Mouse (Mus musculus) layer of hippocampus, adult 18-20 months (tissue): ENCODE data around the gene Chrdl2. TPM values are rescaled to one million over a fixed set of nuclear protein-coding genes. Genes with fewer than 3 reads are reported as not detected.
A peak's percentile ranks its signal among the peaks of the same experiment; 100 is the strongest.

Source experiments
- DNase-seq, 2 experiments: peaks; one replicate each; pipeline ENCODE4 v3.0.0; 2022; ENCODE audit warnings: low spot score in 2 of 2
- total RNA-seq, 2 experiments: library from RNA; stranded (reverse); gene quantifications; 2 replicates each; pipeline ENCODE4 v1.2.3; 2021

The Chrdl2 gene
- total RNA-seq, 2 experiments from 2014 or later: not detected

DNA sequence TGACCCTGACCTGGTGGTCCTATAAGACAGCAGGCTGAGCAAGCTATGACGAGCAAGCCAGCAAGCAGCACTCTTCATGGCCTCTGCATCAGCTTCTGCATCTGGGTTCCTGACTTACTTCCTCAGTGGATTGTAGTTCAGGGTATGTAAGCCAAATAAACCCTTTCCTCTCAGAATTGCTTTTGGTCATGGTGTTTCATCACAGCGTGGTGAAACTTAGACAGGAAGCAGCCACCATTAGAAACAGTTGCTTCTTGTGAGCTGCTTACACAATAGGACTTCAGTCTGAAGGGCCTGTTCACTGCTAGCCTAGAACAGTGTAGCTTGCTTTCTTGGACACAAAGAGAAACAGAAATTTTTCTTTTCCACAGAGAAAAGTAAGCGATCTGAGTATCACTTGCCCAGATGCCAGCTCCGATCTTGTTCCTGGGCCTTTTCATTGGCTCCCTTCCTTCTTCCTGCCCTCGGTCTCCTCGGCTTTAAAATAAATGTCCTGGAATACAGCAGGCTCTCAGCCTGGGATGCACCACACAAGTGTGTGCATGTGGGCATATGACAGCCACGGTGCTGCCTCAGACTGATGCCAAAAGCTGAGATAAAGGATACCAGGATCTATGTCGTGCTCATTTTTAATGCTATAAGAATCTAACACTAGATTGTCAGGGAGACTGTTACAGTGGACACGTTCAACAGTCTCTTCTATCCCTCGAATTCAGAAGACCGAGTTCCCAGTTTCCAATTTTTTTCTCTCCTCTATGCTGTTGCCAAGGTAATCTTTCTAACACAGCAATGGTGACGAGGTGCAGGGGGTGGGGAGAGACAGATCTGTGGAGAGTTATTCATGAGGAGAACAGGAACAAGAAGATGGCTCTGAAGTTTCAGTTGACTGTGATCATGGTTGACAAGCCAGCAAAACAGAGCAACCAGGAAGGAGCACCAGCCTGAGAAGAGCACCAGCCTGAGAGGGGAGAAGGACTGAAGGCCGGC is 23.4 kb upstream of the Chrdl2 start:
- peak; percentile 36 to 64 for DNase-seq

GRCm38 (mm10) chr7:99988725-99989124 is 17.2 kb upstream of the Chrdl2 start:
- DNase-seq: peak; percentile 72 to 87

GRCm38 (mm10) chr7:99989844-99990760 is 15.9 kb upstream of the Chrdl2 start:
- no peak for DNase-seq

DNA sequence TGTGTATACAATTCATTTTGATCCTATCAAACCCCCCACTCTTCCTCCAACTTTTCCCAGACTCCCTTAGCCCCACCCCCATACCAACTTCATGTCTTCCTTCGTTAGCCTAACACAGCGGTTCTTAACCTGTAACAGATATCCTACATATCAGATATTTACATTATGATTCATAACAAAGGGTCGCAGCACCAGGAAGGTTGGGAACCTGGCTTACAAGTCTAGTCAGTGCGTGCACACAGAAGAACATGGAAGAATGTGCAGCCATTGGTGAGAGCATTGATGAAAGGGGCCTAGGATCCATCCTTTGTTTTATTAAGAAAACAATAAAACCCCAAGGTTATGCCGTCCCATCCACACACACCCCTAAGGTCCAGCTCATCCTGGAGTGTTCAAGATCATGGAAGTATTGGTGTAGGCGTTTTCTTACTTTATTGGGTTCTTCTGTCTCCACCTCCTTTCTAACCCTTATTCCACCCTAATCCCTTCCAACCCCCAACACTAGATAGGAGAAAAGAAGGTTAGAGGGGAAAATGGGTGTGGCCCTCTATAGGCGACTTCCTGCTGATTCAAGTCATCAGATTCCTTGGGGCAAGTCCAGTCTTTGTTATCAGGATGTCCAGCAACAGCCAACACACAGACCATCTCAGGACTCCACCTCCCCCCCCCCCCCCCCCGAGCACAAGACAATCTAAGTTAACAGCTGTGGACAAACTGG is 14.8 kb upstream of the Chrdl2 start:
- DNase-seq: no peak

DNA sequence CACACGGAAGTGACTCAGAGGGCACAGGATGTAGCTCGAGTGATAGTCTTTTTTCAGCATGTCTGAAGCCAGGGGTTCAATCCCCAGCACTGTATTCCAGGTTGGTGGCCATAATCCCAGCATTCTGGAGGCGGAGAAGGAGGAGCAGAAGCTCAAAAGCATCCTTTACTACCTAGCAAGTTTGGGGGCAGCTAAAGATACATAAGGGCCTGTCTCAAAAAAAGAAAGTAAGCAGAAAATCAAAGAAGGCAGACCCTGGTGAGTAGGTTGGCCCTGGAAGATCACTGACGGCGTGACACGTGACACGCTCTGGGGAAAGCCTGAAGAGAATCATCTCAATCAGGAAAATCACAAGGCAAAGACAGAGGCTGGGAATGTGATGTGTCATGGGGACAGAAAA is 12.8 kb upstream of the Chrdl2 start:
- DNase-seq: no peak

DNA sequence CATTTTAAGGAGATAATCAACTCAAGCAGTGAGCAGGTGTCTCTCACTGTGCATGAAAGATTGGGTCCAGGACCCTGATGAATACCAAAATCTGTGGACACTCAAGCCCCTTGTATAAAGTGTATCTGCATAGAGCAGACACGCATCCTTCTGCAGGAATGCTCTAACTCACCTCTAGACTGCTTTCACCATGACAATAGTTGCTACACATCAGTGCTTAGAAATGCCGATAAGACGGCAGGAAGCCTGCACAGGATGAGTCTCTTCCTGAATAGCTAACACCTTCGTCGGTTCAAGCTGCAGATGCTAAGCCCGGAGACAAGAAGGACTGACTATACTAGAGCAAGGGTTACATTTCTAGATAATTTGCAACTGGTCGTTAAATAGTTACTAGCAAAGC is 10.8 kb upstream of the Chrdl2 start:
- DNase-seq: no peak

- no peak for DNase-seq
Observed at GRCm38 (mm10) chr7:99998668-99999067, 7.3 kb upstream of the Chrdl2 start.

- DNase-seq: peak in 1 of 2 experiments; percentile 24
Observed at GRCm38 (mm10) chr7:100003781-100004180, 2.2 kb upstream of the Chrdl2 start.

GRCm38 (mm10) chr7:100006411-100006810 is 439 bp downstream of the Chrdl2 start:
- no peak for DNase-seq

DNA sequence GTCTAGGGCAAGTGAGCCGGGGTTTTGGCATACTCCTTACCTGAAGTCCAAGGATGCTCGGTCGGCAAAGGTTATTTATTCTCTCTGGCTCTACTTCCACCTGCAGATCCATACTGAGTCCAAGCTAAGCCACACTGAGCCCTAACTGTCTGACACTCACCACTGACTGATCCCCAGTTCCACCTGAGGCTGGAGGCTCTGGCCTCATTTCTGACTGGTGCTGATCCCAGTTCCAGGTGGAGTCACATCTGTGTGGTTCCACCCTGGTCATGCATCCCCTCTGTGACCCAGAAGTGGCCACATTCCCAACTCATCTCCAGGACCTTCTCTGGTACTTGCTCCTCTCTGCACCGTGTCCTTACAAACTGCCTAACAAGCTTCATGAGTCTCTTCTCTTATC is 2.8 kb downstream of the Chrdl2 start:
- DNase-seq: no peak

GRCm38 (mm10) chr7:100009640-100010039 is 3.7 kb downstream of the Chrdl2 start:
- DNase-seq: peak; percentile 19 to 68

DNA sequence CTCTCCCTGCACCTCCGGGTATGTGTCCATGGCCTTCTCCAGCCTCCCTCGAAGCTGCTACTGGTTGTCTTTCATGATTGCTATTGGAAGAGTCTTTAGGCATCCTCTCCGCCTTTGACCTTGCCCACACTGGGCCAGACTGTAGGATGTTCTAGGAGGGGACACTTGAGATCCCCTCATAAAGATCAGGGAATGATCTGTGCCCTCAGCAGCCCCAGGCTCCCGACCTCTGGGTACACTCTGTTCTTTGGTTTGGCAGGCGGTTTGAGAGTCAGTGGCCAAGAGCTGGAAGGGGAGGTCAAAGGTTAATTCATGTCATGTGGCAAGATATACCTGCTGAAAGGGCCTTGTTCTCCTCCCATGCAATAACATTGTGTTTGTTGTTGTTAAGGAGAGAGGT is 4.7 kb downstream of the Chrdl2 start:
- no peak for DNase-seq

DNA sequence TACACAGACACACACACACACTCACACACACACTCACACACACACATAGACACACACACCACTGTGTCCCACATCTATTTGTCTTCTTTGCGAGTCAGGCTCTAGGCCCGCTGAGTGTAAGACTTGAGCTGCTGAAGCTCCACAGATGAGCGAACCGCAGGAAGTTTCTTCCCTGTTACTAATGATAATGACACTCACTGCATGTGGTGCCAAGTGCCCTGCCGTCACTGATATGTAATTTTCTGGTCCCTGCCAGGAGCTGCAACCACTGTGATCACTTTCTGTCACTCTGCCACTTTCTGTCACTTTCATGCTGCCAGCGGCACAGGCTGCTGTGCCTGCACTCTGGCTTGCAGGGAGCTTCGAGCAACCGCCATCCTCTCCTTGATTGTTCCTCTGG is 6.1 kb downstream of the Chrdl2 start:
- no peak for DNase-seq

GRCm38 (mm10) chr7:100012515-100012914 is 6.5 kb downstream of the Chrdl2 start:
- no peak for DNase-seq

DNA sequence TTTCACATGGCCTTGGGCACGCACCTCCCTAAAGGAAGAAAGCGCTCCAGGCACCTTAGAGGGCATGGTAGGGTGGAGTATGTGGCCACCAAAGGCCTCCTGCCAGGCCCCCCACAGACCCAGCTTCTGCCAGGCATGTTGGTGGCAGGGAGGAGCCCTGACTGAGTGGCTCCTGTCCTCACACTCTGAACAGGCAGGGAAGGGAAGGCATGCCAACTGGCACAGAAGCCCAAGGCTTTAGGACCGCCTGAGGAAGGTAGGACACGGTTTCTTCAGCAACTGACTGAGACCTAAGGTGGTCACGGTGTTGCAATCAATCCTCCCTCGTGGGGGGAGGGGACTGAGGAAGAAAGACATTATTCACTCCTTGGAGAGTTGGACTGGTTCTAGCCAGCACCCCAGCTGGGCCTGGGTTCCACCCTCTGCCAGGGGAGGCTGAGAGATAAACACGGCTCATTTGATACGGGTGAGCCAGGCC is 8.2 kb downstream of the Chrdl2 start:
- no peak for DNase-seq

- peak in 1 of 2 experiments; percentile 9 for DNase-seq
Observed at GRCm38 (mm10) chr7:100017056-100017455, 11.1 kb downstream of the Chrdl2 start.

DNA sequence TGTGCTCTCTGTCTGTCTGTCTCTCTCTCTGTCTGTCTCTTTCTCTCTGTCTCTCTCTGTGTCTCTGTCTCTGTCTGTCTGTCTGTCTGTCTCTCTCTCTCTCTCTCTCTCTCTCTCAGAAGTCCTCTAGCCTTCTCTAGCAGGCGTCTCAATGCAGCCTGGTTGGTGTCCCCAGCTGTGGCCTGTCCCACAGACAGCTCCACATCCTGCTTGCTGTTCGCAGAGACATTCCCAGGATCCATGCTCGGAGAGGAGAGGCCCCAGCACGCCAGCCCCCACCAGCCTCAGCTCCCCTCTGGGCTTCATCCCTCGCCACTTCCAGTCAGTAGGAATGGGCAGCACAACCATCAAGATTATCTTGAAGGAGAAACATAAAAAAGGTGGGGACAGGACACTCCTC is 21.4 kb downstream of the Chrdl2 start:
- DNase-seq: no peak

- DNase-seq: no peak
Observed at GRCm38 (mm10) chr7:100029307-100029706, 23.3 kb downstream of the Chrdl2 start.

GRCm38 (mm10) chr7:100030996-100031749 is 25.2 kb downstream of the Chrdl2 start:
- no peak for DNase-seq

DNA sequence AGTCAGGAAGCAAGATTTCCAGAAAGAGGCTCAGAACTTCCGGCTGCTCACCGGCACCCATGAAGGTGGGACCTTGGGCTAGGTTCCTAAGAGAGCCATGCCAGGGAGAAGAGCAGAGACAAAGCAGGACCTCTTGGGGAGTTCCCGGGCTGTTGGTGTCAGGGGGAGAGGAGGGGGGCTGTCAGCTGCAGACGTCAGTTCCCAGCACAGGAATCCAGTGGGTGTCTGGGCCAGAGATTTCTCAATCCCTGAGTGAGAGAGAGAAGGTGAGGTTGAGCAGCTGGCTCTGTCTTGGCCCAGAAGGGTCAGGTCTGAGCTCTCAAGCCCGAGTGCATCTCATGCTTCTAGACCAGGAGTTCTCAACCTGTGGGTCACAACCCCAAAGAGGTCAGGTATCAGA is 27.7 kb downstream of the Chrdl2 start:
- DNase-seq: no peak
